Mouse (Mus musculus): ENCODE results near the gene Fancd2os. TPM values are rescaled to one million over a fixed set of nuclear protein-coding genes. Genes with fewer than 3 reads are reported as not detected.

The Fancd2os gene
- polyA plus RNA-seq, 1 experiment, result not detected

DNA sequence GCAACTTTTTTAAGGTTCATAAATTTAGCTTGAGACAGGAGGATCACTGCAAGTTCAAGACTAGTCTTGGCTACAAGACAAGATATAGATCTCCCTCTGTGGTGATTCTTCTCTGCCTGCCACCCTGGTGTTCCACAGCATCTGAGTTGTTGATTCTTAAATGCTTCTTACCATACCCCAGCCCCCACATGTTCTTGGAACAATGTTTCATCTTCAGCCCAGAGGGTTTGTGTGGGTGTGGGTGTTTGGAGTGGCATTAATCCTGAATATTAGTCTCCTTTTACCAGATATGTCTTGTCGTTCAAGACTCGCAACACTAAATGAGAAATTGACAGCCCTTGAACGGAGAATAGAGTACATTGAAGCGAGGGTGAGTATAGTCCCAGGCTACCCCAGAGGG, 15.0 kb upstream of the Fancd2os start:
- TF ChIP-seq POLR2A (IDR thresholded peaks at IDR 0.05; ENCODE audit: borderline replicate concordance, insufficient read depth, low read length) (no peak), CTCF (IDR thresholded peaks at IDR 0.05; ENCODE audit: borderline replicate concordance, insufficient read depth, low read depth, low read length) (no peak)
- no peak for DNase-seq
- Histone ChIP-seq H3K4me3 (replicated peaks; ENCODE audit: insufficient read depth, low read depth, low read length) (no peak overlapping the region), H3K4me1 (ENCODE audit: control insufficient read depth, insufficient read depth, low read length) (no peaks in the 10 kb centered on the region; the same call in 1 of the 2 replicates), H3K27ac (ENCODE audit: insufficient read depth, low read length) (no peak overlapping the region), H3K27me3 (ENCODE audit: control insufficient read depth, insufficient read depth, low read length) (no peaks in the 10 kb centered on the region)
- WGBS, result 95% methylated on average over 4 of the region's 4 CpGs

GRCm38 (mm10) chr6:113614997-113615396, 14.5 kb upstream of the Fancd2os start:
- DNase-seq, result no peak

GRCm38 (mm10) chr6:113614152-113614551, 13.6 kb upstream of the Fancd2os start:
- H3K27ac ChIP-seq (ENCODE audit: insufficient read depth, low read length), result no peak overlapping the region
- TF ChIP-seq POLR2A (IDR thresholded peaks at IDR 0.05; ENCODE audit: borderline replicate concordance, insufficient read depth, low read length) (no peak), CTCF (IDR thresholded peaks at IDR 0.05; ENCODE audit: borderline replicate concordance, insufficient read depth, low read depth, low read length) (no peak)
- WGBS, result 94% methylated on average over 7 of the region's 7 CpGs
- H3K4me3 ChIP-seq (replicated peaks; ENCODE audit: insufficient read depth, low read depth, low read length), result no peak overlapping the region
- no peaks in the 10 kb centered on the region; the same call in 1 of the 2 replicates for H3K4me1 ChIP-seq (ENCODE audit: control insufficient read depth, insufficient read depth, low read length)
- no peaks in the 10 kb centered on the region for H3K27me3 ChIP-seq (ENCODE audit: control insufficient read depth, insufficient read depth, low read length)
- DNase-seq, result no peak

More at GRCm38 (mm10) chr6:113614997-113615396, 14.5 kb upstream of the Fancd2os start:
- no peaks in the 10 kb centered on the region; the same call in 1 of the 2 replicates for H3K4me1 ChIP-seq (ENCODE audit: control insufficient read depth, insufficient read depth, low read length)
- H3K27me3 ChIP-seq (ENCODE audit: control insufficient read depth, insufficient read depth, low read length), result no peaks in the 10 kb centered on the region
- H3K27ac ChIP-seq (ENCODE audit: insufficient read depth, low read length), result no peak overlapping the region
- TF ChIP-seq POLR2A (IDR thresholded peaks at IDR 0.05; ENCODE audit: borderline replicate concordance, insufficient read depth, low read length) (no peak), CTCF (IDR thresholded peaks at IDR 0.05; ENCODE audit: borderline replicate concordance, insufficient read depth, low read depth, low read length) (no peak)
- WGBS, result 94% methylated on average over 8 of the region's 8 CpGs
- H3K4me3 ChIP-seq (replicated peaks; ENCODE audit: insufficient read depth, low read depth, low read length), result no peak overlapping the region

DNA sequence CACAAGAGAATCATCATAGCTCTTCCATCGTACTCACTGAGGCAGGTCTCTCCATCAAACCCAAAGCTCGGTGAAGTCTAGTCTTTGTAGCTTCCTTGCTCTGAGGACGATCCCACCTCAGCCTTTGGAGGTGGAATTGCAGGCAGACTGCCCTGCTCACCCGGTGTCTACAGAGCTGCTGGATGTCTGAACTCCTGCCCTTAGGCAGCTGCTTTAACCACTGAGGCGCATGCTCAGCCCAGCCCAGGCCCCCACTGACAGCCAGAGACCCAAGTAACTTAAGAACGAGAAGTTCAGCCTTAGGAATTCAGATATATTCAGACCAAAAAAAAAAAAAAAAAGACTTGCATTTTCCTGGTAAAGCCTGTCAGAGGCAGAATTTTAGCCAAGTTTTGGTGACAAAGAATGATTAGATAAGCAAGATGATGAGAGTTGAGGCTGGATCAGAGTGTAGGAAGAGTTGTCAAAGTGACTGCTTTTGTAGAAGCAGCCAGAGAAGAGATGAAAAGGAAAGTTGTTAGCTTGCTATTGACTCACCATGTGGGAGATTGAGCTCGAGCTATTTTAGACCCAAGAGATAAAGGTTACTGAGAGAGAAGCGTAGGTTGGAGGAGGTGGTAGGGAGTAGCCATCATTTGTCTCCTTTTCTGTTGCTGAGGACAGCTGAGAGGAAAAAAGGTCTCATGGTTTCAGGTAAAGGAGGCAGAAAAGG, 11.9 kb upstream of the Fancd2os start:
- Histone ChIP-seq H3K27me3 (ENCODE audit: control insufficient read depth, insufficient read depth, low read length) (no peaks in the 10 kb centered on the region), H3K4me3 (replicated peaks; ENCODE audit: insufficient read depth, low read depth, low read length) (no peak overlapping the region), H3K4me1 (ENCODE audit: control insufficient read depth, insufficient read depth, low read length) (no peaks in the 10 kb centered on the region; the same call in 1 of the 2 replicates), H3K27ac (ENCODE audit: insufficient read depth, low read length) (no peak overlapping the region)
- WGBS, result 78% methylated on average over 8 of the region's 8 CpGs
- no peak for TF ChIP-seq POLR2A (IDR thresholded peaks at IDR 0.05; ENCODE audit: borderline replicate concordance, insufficient read depth, low read length)
- no peak for TF ChIP-seq CTCF (IDR thresholded peaks at IDR 0.05; ENCODE audit: borderline replicate concordance, insufficient read depth, low read depth, low read length)
- DNase-seq, result no peak

GRCm38 (mm10) chr6:113609293-113609692, 8.8 kb upstream of the Fancd2os start:
- peaks cover 2% of the 10 kb centered on the region for H3K4me1 ChIP-seq (ENCODE audit: control insufficient read depth, insufficient read depth, low read length)
- DNase-seq, result no peak
- H3K27me3 ChIP-seq (ENCODE audit: control insufficient read depth, insufficient read depth, low read length), result no peaks in the 10 kb centered on the region
- H3K4me3 ChIP-seq (replicated peaks; ENCODE audit: insufficient read depth, low read depth, low read length), result no peak overlapping the region
- 81% methylated on average over 7 of the region's 7 CpGs for WGBS
- TF ChIP-seq CTCF (IDR thresholded peaks at IDR 0.05; ENCODE audit: borderline replicate concordance, insufficient read depth, low read depth, low read length), result no peak
- TF ChIP-seq POLR2A (IDR thresholded peaks at IDR 0.05; ENCODE audit: borderline replicate concordance, insufficient read depth, low read length), result no peak
- H3K27ac ChIP-seq (ENCODE audit: insufficient read depth, low read length), result no peak overlapping the region

DNA sequence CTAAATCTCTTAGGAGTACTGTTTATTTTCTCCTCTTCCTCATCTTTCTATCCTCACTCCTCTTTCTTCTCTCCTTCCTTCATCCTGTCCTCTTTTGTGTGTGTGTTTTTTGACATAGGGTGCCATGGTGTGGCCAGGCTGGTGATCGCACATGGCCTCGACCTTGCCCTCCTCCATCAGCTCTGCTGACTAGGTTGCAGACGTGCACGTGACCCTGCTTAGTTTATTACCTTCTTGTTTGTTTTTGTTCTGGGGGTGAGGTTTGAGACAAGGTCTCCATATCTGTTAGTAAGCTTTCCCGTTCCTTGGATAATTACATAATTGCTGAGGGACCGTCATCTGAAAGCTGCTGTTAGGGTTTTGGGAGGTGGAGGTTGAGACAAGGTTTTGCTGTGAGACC, 8.4 kb upstream of the Fancd2os start:
- no peak for DNase-seq
- WGBS, result 78% methylated on average over 6 of the region's 6 CpGs
- Histone ChIP-seq H3K4me3 (replicated peaks; ENCODE audit: insufficient read depth, low read depth, low read length) (no peak overlapping the region), H3K27me3 (ENCODE audit: control insufficient read depth, insufficient read depth, low read length) (no peaks in the 10 kb centered on the region), H3K4me1 (ENCODE audit: control insufficient read depth, insufficient read depth, low read length) (peaks cover 2% of the 10 kb centered on the region), H3K27ac (ENCODE audit: insufficient read depth, low read length) (no peak overlapping the region)
- TF ChIP-seq POLR2A (IDR thresholded peaks at IDR 0.05; ENCODE audit: borderline replicate concordance, insufficient read depth, low read length), result no peak
- no peak for TF ChIP-seq CTCF (IDR thresholded peaks at IDR 0.05; ENCODE audit: borderline replicate concordance, insufficient read depth, low read depth, low read length)

DNA sequence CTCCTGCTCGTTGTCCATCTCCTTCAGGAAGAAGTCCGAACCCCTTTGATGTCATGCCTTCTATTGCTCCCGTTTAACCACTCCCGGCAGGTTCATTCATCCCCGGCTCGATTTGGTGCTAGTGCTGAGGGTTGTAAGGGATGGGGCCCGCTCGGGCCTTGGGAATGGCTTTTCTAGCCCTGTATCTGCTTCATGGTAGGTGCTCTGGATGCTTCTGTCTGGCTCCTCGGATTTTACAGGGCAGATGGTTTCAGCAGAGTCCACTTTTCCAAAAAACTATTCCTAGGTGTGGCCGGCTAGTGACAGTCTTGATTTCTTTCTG, 4.7 kb upstream of the Fancd2os start:
- TF ChIP-seq CTCF (IDR thresholded peaks at IDR 0.05; ENCODE audit: borderline replicate concordance, insufficient read depth, low read depth, low read length) (no peak), POLR2A (IDR thresholded peaks at IDR 0.05; ENCODE audit: borderline replicate concordance, insufficient read depth, low read length) (no peak)
- Histone ChIP-seq H3K4me3 (replicated peaks; ENCODE audit: insufficient read depth, low read depth, low read length) (peak overlapping the region; percentile 79), H3K27ac (ENCODE audit: insufficient read depth, low read length) (peak overlapping the region; percentile 61), H3K4me1 (ENCODE audit: control insufficient read depth, insufficient read depth, low read length) (peaks cover 2% of the 10 kb centered on the region), H3K27me3 (ENCODE audit: control insufficient read depth, insufficient read depth, low read length) (no peaks in the 10 kb centered on the region)
- DNase-seq, result no peak
- WGBS, result 2% methylated on average over 10 of the region's 10 CpGs

Data from cerebellum, adult 2 months (tissue).